Mouse (Mus musculus) testis, adult 10 weeks (tissue): ENCODE results near the gene Ascl2. TPM values are rescaled to one million over a fixed set of nuclear protein-coding genes. Genes with fewer than 3 reads are reported as not detected.

Experiments used
- polyA plus RNA-seq: library from polyadenylated mRNA; stranded (reverse); fragments of 350-450 nt; fragmentation: Illumina TruSeq; extraction: RNeasy Lipid Tissue Mini Kit (QIAGEN cat#74804); gene quantifications from one replicate; pipeline ENCODE4 v1.2.3, GENCODE M21; 2014; ENCODE audit warnings: low read depth, low replicate concordance

Ascl2 gene
- polyA plus RNA-seq: 0.17 TPM

GRCm38 (mm10) chr7:142968809-142969511, at the start of gene Ascl2:
Gene Ascl2 (minus strand): TSS chr7:142969264.

GRCm38 (mm10) chr7:143004727-143005343, 35.8 kb upstream of the Ascl2 start, which contains the start of gene Tspan32:
Gene Tspan32 (plus strand): TSS chr7:143005046.

DNA sequence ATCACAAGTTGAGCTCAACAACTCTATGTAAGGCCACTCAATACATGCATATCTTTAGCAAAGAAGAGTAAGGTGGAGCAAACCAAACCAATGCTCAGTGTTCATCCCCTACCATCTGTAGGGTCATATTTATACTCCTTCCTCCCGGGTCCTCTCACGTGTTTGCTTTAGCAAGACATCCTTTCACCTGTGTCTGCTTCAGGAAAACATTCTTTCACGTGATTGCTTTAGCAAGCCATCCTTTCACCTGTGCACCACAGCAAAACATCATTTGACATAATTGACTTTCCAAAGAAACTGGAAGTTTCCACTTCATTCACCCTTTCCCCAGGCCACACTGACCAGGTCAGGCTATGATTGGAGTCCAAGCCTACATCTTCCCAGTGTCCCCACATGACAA, 38.0 kb downstream of the Ascl2 start, which contains the start of gene Th:
Th (minus strand) TSS at position 101 of the 400 bp plus-strand sequence.

Other genes starting within 250 kb of the Ascl2 start
- gene Ins2, start 225.9 kb downstream of the Ascl2 start, polyA plus RNA-seq: not detected
- not detected for gene Th, start 38.1 kb downstream of the Ascl2 start, polyA plus RNA-seq
- 0.17 TPM for gene Tspan32, start 35.8 kb upstream of the Ascl2 start, polyA plus RNA-seq
- 21.7 TPM for gene Cd81, start 83.5 kb upstream of the Ascl2 start, polyA plus RNA-seq
- gene Tssc4, start 100.0 kb upstream of the Ascl2 start, polyA plus RNA-seq: 1.1 TPM
- gene Trpm5, start 125.4 kb upstream of the Ascl2 start, polyA plus RNA-seq: 0.21 TPM
- 0.29 TPM for gene Kcnq1, start 137.1 kb upstream of the Ascl2 start, polyA plus RNA-seq